Mouse (Mus musculus) kidney, embryonic 15.5 days (tissue): ENCODE measurements around the gene Cpa1. TPM values are rescaled to one million over a fixed set of nuclear protein-coding genes. Genes with fewer than 3 reads are reported as not detected.

Experiments
- polyA plus RNA-seq: library from polyadenylated mRNA; unstranded; fragments of >200 nt; fragmentation: Nextera tagmentation; extraction: Ambion mirVana; gene quantifications from 2 replicates; pipeline ENCODE4 v1.2.1, GENCODE M21; 2015

Cpa1 gene
- polyA plus RNA-seq, 1 experiment from 2014 or later: 3.0 TPM

Other genes starting within 250 kb of the Cpa1 start
- gene Zc3hc1, start 248.2 kb upstream of the Cpa1 start, polyA plus RNA-seq: 63.6 and 69.4 TPM in 2 replicates
- gene Klhdc10, start 237.3 kb upstream of the Cpa1 start, polyA plus RNA-seq: 28.6 and 33.2 TPM in 2 replicates
- gene Tmem209, start 129.4 kb upstream of the Cpa1 start, polyA plus RNA-seq: 44.5 and 46.6 TPM in 2 replicates
- gene Ssmem1, start 129.4 kb upstream of the Cpa1 start, polyA plus RNA-seq: not detected in 2 replicates
- gene Cpa2, start 97.6 kb upstream of the Cpa1 start, polyA plus RNA-seq: 20.2 and 21.5 TPM in 2 replicates
- gene Cpa4, start 70.8 kb upstream of the Cpa1 start, polyA plus RNA-seq: 0.18 and 0.37 TPM in 2 replicates
- 0.40 and 0.66 TPM in 2 replicates for gene Cpa5, start 28.2 kb upstream of the Cpa1 start, polyA plus RNA-seq
- gene Cep41, start 54.5 kb downstream of the Cpa1 start, polyA plus RNA-seq: 23.5 and 24.9 TPM in 2 replicates
- gene Mest, start 84.3 kb downstream of the Cpa1 start, polyA plus RNA-seq: 2,036 and 2,131 TPM in 2 replicates